Mouse (Mus musculus): ENCODE measurements around the gene Crnkl1.

Gene Crnkl1

GRCm38 (mm10) chr2:145880887-145881747 is 53.7 kb downstream of the Crnkl1 start:
- in situ Hi-C loops (cut with MboI, MseI): no loop called here

- in situ Hi-C loops (cut with MboI, MseI): no loop called here
Observed at GRCm38 (mm10) chr2:145877191-145877590, 57.6 kb downstream of the Crnkl1 start.

DNA sequence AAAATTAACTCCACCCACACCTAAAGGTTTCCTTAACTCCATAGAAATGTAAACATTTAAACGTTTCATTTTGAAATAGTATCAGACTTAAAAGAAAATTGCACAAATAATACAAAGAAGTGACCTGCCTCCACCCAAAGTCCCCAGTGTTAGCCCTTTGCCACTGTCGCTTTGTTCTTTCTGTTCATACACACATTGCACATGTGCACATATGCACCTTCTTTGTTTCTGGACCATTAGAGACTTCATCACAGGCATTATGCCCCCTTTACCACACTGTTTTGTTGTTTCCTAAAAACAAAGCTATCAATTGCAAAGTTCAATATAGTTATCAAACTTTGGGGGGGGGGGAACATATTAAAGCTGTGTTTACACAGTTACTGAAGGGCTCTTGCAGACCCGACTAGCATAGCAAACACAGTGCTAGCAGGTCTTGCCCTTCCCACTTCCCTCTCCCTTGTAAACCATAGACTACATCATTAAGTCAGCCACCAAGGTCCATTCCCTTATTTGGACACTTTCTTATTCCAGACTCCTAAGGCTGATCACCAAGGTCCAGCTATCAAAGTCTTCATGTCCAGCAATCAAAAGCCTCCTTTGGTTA is 59.8 kb downstream of the Crnkl1 start:
- in situ Hi-C loops (cut with MboI, MseI): no loop called here

DNA sequence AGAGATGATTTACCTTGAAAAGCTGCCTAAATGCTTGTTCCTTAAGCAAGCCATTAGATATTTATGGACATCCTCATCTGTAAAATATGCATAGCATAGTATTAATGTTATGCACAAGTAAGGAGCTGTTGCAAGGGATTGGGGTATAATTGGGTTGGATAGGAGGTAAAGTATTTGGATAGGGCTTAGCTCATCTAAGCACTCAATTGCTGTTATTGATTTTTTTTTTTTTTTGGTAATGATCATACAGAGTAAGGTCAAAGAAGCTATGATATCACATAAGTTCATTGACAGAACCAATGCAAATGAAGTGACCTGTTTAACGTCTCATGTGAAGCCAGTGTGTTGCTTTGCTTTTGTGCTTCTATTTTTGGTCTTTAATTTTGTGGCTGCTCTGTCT is 60.9 kb downstream of the Crnkl1 start:
- in situ Hi-C loops (cut with MboI, MseI): no loop called here

- in situ Hi-C loops (cut with MboI, MseI): no loop called here
Observed at GRCm38 (mm10) chr2:145872099-145872498, 62.7 kb downstream of the Crnkl1 start.

GRCm38 (mm10) chr2:145871308-145871707 is 63.5 kb downstream of the Crnkl1 start:
- in situ Hi-C loops (cut with MboI, MseI): no loop called here
